Mouse (Mus musculus) intestine, embryonic 16.5 days (tissue): ENCODE results near the gene Zfp944. TPM values are rescaled to one million over a fixed set of nuclear protein-coding genes. Genes with fewer than 3 reads are reported as not detected.

Experiments used
- polyA plus RNA-seq: library from polyadenylated mRNA; unstranded; fragments of >200 nt; fragmentation: Nextera tagmentation; extraction: Ambion mirVana; gene quantifications from 2 replicates; pipeline ENCODE4 v1.2.1, GENCODE M21; 2015

The Zfp944 gene
- polyA plus RNA-seq, 1 experiment from 2014 or later: 11.1 TPM

Other genes starting within 250 kb of the Zfp944 start
- 2.5 and 2.9 TPM in 2 replicates for gene Zfp947, start 195.2 kb downstream of the Zfp944 start, polyA plus RNA-seq
- 2.8 and 2.9 TPM in 2 replicates for gene Zfp994, start 135.8 kb downstream of the Zfp944 start, polyA plus RNA-seq
- gene CT030661.1, start 46.6 kb downstream of the Zfp944 start, polyA plus RNA-seq: 9.2 and 9.6 TPM in 2 replicates
- gene Zfp758, start 53 bp upstream of the Zfp944 start, polyA plus RNA-seq: 7.5 and 7.8 TPM in 2 replicates
- gene Zfp946, start 62.8 kb upstream of the Zfp944 start, polyA plus RNA-seq: 13.3 and 15.1 TPM in 2 replicates
- gene Vmn2r111, start 212.1 kb upstream of the Zfp944 start, polyA plus RNA-seq: not detected in 2 replicates
- gene Vmn2r112, start 239.6 kb upstream of the Zfp944 start, polyA plus RNA-seq: not detected in 2 replicates